Mouse (Mus musculus) ES-Bruce4 (cell line): ENCODE data around the gene Dpf3.

Experiments
- CTCF ChIP-seq: IDR thresholded peaks from one replicate; pipeline ENCODE4 v1.8.1; 2011; ENCODE audit warnings: low read depth, low read length
- POLR2A ChIP-seq: IDR thresholded peaks from one replicate; pipeline ENCODE4 v1.8.1; 2011; ENCODE audit warnings: low read length; ENCODE audit not compliant: insufficient read depth

- TF ChIP-seq POLR2A (no peak), CTCF (no peak)
Measured at GRCm38 (mm10) chr12:83204361-83204760, 283.2 kb downstream of the Dpf3 start.
